Mouse (Mus musculus) bone marrow, adult 2 months (tissue): Measurements from ENCODE around the gene Lcn12.

Experiments
- CTCF ChIP-seq: fragments of 200-500 bp; IDR thresholded peaks from 2 replicates; pipeline ENCODE4 v1.5.1; 2011; ENCODE audit warnings: low read length, control low read depth; ENCODE audit not compliant: control insufficient read depth, insufficient read depth
- POLR2A ChIP-seq: fragments of 200-500 bp; IDR thresholded peaks from 2 replicates; pipeline ENCODE4 v1.6.1; 2011; ENCODE audit warnings: low read depth, mild to moderate bottlenecking, control low read depth, low read length, borderline replicate concordance; ENCODE audit not compliant: control insufficient read depth

- TF ChIP-seq CTCF: no peak
- no peak for TF ChIP-seq POLR2A
Measured at GRCm38 (mm10) chr2:25472550-25472949, 21.2 kb downstream of the Lcn12 start.
